Mouse (Mus musculus) lung, postnatal 14 days (tissue): ENCODE data around the gene Ldhd.
A peak's percentile ranks its signal among the peaks of the same experiment; 100 is the strongest.
"Not testable (repeated sequence)": the region's sequence is repeated elsewhere in the genome, so short reads cannot be mapped to it uniquely, and the experiment has no call there.

Source experiments
- DNase-seq: peaks from one replicate; pipeline ENCODE4 v3.0.0; 2021

Ldhd gene

GRCm38 (mm10) chr8:111630105-111630521 is at the start of gene Ldhd:
Gene Ldhd, minus strand, starts transcription at chr8:111630374.
- peak; percentile 65 for DNase-seq

DNA sequence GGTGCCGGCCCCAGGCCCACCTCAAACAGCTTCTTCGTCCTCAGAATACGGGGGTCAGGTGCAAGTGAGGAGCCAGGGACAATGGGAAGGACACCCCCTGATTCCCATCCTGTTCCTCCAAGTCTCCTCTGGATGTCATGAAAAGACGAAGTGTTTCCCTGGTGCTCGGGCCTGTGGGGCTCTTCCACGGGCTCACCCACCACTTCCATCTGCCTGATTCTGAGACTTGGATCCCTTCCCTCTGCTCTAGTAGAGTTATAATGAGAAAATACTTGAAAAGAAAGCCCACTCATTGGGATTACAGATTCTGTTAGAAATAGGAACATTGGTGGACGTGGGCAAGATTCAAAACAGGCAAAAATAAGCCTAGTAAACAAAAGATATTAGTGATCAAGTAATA is 48.7 kb upstream of the Ldhd start:
- DNase-seq = no peak

GRCm38 (mm10) chr8:111678111-111678510 is 47.9 kb upstream of the Ldhd start:
- DNase-seq = peak; percentile 78

DNA sequence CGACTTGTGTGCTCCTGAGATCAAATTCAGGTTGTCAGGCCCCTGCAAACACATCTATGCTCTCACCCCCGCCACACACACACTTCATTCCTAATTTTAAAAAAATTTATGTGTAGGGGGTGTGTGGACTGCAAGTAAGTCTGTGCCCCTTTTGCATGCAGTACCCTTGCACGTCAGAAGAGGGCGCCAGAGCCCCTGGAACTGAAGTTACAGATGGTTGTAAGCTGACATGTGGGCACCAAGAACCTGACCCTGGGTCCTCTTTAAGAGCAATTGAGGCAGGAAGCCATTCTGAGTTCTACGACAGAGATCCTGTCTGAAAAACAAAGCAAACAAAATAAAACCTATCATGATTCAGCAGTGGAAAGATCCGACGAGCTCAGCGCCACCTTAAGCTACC is 46.1 kb upstream of the Ldhd start:
- no peak for DNase-seq

DNA sequence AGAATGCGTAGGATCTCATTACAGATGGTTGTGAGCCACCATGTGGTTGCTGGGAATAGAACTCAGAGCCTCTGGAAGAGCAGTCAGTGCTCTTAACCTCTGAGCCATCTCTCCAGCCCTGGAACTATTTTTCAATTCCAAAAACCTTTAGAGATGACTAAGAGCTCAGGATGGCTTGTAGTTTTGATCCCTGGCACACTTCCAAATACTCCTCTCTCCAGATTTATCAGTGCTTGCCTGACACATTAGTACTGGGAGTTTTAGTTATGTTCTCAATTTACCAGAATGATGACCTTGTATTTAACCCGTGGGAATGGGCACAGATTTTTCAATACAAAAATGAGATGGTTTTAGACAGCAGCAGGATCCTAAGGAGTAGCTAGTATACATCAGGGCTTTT is 36.6 kb upstream of the Ldhd start:
- no peak for DNase-seq

GRCm38 (mm10) chr8:111662473-111662872 is 32.3 kb upstream of the Ldhd start:
- DNase-seq = peak; percentile 90

GRCm38 (mm10) chr8:111658819-111659423 is 28.7 kb upstream of the Ldhd start:
- DNase-seq = no peak

- no peak for DNase-seq
Observed at GRCm38 (mm10) chr8:111657312-111657854, 27.2 kb upstream of the Ldhd start.

DNA sequence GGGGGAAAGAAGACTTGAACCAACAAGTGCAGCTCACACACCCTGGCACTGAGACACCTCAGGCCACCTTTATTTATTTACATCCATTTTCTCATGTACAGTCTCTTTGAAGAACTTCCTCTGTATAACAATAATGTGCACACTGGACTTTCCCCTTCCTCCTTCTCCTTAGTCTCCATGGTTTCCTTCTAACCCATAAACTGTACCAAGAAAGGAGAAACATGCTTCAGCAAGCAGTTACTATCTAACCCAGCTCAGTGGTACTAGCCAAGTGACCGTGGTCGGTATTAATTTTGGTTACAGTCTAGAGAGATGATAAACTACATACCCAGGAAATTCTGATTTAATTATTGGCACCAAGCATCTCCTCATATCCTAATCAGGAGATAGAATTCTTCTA is 23.4 kb upstream of the Ldhd start:
- no peak for DNase-seq

- DNase-seq = no peak
Observed at GRCm38 (mm10) chr8:111650651-111651050, 20.5 kb upstream of the Ldhd start.

DNA sequence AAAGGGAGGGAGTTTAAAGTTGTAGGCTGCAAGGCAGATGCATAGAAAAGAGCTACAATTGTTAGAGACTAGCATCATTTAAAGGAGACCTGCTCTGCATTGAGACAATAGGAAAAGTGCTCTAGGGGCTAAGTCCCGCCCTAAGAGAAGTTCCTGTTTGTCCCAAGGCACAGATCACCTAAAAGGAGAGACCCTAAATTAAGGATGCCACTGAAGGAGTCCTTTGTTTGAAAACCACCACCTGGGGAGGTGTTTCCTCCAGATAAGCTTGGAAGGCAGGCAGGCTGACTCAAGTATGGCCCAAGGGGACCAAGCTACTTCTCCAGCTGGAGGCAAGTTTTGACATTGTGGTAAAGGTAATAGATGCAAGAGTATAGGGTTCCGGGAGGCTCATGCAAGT is 18.7 kb upstream of the Ldhd start:
- DNase-seq = no peak

DNA sequence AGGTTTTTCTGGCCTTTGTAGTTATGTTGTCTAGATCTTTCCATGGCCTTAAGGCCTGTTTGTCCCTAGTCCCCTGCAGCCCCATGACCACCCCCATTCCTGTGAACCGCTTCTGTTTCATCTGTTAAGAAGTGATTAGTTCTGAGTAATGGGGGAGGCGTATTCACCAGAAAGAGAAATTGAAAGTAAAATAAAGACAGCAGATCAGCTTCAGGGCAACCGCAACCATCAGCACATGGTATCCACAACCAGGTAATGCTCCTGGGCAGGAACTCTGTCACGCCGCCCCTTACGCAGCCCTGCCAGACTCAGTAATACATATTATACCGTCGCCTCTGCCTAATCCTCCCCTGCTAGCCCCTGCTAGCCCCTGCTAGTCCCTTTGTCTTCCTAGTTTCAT is 15.5 kb upstream of the Ldhd start:
- no peak for DNase-seq

GRCm38 (mm10) chr8:111644286-111645051 is 14.3 kb upstream of the Ldhd start:
- DNase-seq = not testable (repeated sequence)

DNA sequence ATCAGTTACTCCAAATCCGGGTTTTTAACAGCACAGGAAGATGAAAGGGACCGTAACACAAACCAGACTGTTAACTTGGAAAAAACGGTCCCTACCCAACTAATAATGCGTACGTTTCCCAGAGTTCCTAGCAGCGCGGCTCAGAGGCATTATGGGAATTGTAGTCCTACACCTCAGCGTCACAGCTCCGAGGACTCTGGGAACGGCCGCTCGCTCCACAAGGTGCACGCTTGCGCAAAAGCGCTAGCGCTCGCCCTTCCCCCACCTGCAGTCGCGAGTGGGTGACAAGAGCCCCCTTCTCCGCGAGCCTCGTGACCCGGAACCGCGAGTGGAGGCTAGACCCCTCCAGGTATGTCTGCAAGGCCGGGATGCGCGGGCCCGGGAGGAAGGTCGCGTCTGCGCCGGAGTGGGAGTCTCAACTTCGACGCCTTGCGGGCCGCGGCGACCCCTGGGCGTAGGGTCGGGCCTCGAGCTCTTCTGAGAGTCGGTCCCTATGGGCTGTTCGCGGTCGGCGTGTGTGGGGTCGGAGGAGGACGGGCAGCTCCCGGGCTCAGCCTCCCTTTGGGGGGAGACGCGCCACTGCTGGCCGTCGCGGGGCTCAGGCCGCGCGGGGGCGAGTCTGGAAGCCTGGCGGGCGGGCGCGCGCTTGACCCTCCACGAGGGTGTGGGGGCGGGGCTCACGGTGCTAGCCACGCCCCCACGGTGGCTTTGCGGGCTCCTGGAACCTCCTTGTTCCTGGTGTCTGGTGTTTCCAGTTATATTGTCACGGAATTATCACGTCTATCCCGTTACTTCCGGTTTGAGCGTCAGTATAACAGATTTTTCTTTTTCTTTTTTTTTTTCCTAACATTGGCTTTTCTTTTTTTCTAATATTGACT is 13.3 kb upstream of the Ldhd start, which contains the start of gene Zfp1:
Gene Zfp1, plus strand, starts transcription at position 138 of the 878 bp plus-strand sequence.
- peak; percentile 92 for DNase-seq

- no peak for DNase-seq
Observed at GRCm38 (mm10) chr8:111642939-111643263, 12.7 kb upstream of the Ldhd start.

DNA sequence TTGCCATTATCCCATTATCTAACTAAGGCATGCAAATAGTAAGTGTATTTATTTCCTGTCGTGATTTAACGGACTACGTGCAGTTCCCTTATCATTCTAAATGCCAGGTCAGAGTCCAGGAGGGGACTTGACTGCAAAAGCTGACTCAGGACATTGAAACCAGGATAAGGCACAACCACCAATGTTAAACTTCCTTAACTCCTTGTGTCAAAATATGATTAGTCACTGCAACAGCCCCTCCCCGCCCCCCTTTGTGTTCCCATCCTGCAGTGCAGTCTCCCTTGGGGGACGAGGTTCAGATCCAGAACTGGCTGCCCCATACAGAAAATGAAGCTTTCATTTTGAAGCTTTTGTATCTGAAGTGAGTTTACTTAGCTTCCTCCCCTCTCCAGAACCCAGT is 12.3 kb upstream of the Ldhd start:
- no peak for DNase-seq

- DNase-seq = no peak
Observed at GRCm38 (mm10) chr8:111641064-111641463, 10.9 kb upstream of the Ldhd start.

DNA sequence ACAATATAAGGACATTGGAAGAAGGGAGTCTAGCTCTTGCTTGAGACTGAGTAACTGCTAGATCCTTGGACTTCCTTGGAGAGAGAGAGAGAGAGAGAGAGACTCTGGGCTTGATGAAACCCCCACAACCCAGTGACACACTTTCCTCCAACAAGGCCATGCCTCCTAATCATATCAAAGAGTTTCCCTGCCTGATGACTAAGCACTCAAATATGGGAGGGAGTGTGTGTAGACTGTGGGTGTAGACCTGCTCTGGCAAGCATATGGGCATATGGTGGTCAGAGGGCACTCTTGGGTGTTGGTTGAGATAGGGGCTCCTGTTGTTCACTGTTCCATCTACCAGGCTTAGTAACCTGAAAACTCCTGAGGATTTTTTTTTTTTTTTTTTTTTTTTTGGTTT is 7.9 kb upstream of the Ldhd start:
- no peak for DNase-seq

DNA sequence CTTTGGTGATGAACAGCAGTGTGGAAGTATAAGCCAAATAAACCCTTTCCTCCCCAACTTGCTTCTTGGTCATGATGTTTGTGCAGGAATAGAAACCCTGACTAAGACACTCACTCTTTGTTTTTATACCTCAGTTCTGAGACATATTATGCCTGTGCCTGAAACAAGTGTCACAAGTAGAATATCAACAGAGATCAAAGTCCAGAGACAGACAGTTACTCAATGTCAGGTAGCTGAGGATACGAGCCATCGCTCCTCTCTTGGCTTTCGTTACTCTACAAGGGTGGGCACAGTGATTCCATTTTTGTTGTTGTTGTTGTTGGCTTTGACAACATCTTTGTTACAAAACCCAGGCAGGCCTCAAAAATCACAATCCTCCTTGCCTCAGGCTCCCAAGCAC is 2.8 kb upstream of the Ldhd start:
- DNase-seq = no peak

DNA sequence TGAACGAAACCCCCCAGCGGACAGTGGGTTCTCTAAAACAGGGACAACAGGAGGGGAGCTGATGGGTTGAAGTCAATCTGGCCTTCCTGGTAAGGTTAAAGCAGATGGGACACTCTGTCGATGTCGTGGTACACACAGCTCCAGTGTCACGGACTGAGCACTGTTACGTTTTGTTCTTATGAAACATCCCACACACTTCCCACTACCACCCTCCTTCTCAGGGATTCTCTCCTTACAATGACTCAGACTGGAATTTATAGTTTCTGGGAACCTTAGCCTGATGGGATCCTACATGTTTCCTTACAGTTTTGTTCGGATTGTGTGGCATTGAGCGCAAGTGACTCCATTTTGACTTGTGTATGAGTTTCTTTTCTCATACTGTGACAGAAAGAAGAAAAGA is 1.4 kb upstream of the Ldhd start:
- no peak for DNase-seq

DNA sequence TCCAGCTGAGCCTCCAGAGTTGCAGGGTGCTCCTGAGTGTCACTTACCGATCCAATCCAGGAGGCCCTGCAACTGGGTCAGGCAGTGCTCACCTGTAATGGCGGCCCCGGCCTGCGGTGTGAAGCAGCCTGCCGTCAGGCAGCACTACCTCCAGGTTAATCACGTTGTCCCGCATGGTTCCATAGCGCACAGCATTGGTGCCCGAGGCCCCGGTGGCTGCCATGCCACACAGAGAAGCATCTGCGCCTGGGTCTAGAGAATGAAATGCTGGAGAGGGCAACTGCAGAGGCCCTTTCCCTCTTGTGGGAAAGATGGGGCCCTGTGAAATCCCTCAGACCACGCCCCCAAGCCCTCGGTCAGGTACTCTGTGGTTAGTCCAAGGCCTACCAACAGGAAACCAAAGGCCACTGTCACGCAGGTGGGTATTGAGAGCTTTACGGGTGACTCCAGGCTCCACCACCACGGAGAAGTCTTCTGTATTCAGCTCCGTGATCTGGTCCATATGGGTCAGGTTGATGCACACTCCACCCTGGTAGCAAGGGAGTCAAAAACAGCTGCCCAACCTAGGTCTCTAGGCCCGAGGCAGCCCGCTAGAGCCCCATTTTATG is 1.2 kb downstream of the Ldhd start:
- no peak for DNase-seq

DNA sequence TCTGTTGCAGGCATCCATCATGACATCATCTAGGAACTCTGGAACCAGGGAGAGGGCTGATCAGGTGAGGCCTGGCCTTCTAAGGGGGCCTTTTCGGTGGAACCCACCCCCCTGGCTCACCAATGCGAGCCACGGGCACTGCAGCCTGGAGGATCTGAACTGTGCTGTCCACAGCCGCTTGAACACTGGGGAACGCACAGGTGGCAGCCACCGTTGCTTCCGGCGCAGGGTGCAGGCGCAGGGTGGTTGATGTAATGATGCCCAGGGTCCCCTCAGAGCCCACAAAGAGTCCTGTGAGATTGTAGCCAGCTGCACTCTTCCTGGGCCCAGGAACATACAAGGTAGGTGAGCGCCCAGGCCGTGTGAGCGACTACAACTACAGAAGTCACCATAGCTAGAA is 1.8 kb downstream of the Ldhd start:
- no peak for DNase-seq

- no peak for DNase-seq
Observed at GRCm38 (mm10) chr8:111627923-111628322, 2.3 kb downstream of the Ldhd start.
